Mouse (Mus musculus): Measurements from ENCODE around the gene Wdr6. TPM values are rescaled to one million over a fixed set of nuclear protein-coding genes. Genes with fewer than 3 reads are reported as not detected.
"Not testable (repeated sequence)": the region's sequence is repeated elsewhere in the genome, so short reads cannot be mapped to it uniquely, and the experiment has no call there.

The Wdr6 gene
- 60.7 and 64.4 TPM in 2 replicates for polyA plus RNA-seq (2015; fragmentation: Nextera tagmentation; extraction: Ambion mirVana)

DNA sequence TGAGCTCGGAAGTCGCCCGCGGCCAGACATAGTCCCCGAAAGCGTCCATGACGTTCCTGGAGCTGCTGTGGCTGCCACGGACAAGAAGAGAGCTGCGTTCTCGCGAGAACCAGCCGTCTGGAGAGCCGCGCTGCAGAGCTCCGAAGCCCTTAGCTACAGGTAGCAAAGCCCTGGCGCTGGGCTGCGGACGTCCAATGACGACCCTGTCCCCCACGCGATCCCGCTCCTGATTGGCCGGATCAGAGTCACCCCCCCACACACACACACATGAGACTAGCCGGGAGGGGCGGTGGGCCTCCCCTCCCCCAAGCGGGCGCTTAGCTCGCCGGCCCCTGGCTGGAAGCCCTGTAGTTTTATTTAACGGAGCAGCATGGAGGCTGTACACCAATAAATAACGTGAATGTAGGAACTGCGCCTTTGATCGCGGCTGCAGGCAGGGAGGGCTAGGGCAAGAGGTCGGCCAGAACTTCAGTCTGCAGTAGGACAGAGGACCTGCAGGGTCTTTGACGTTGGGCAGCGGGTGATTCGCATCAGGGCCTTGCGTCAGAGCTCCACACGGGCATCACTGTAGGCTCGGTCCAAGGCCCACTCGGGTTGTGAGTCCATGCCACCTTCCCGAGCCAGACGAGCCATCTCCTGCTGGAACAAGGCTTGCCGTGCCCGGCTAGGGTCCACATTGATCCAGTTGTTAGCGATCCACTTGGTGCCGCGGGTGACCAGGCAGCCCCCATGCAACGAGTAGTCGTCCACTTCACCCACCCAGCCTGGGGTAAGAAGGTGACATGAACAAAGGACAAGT lies at the start of gene Wdr6:
Gene Wdr6 (minus strand): TSS at position 195 of the 799 bp plus-strand sequence.
- WGBS: 5% methylated on average over 51 of the region's 51 CpGs
- Histone ChIP-seq H3K9me3 (ENCODE audit: control insufficient read depth, low read length) (no peaks in the 10 kb centered on the region), H3K4me2 (ENCODE audit: low read depth, low read length) (peak within 1 kb of the TSS; percentile 79), H3K36me3 (ENCODE audit: control insufficient read depth, insufficient read depth, low read length) (peaks cover 7% of the 10 kb centered on the region), H3K9ac (ENCODE audit: low read depth, low read length) (peak within 1 kb of the TSS; percentile 88), H3K27me3 (replicated peaks; ENCODE audit: control insufficient read depth, insufficient read depth, low read length) (no peaks in the 10 kb centered on the region), H3K4me1 (ENCODE audit: control insufficient read depth, insufficient read depth, low read length) (peaks cover 30% of the 10 kb centered on the region), H3K27ac (ENCODE audit: low read length) (peak within 1 kb of the TSS; percentile 93), H3K4me3 (ENCODE audit: low read length) (peak within 1 kb of the TSS; percentile 80)
- peak; percentile 97 for ATAC-seq

GRCm38 (mm10) chr9:108628141-108628540 lies 49.6 kb upstream of the Wdr6 start:
- no peaks in the 10 kb centered on the region for H3K9me3 ChIP-seq (ENCODE audit: control insufficient read depth, low read length)
- H3K4me2 ChIP-seq (ENCODE audit: low read depth, low read length): no peak overlapping the region
- no peak overlapping the region for H3K9ac ChIP-seq (ENCODE audit: low read depth, low read length)
- 76% methylated on average over 4 of the region's 4 CpGs for WGBS
- no peak for ATAC-seq
- no peaks in the 10 kb centered on the region for H3K27me3 ChIP-seq (replicated peaks; ENCODE audit: control insufficient read depth, insufficient read depth, low read length)
- no peak overlapping the region for H3K4me3 ChIP-seq (ENCODE audit: low read length)
- no peaks in the 10 kb centered on the region for H3K36me3 ChIP-seq (ENCODE audit: control insufficient read depth, insufficient read depth, low read length)
- H3K4me1 ChIP-seq (ENCODE audit: control insufficient read depth, insufficient read depth, low read length): no peaks in the 10 kb centered on the region
- no peak overlapping the region for H3K27ac ChIP-seq (ENCODE audit: low read length)

DNA sequence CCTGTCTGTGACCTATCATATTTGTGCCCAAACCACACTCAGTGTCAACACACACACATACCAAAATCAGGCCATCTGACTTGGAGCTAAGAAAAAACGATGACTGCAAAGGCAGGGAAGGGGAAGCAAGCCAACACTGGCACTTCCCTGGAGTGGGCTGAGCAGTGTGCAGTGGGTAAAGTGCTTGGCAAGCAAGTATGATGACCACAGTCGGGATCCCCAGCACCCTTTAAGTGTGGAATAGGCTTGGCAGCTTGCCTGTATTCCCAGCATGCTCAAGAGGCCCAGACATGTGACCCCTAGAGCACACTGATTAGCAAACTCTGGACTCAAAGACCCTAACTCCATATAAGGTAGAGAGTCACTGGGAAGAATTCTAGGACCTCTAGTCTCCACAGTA lies 48.0 kb upstream of the Wdr6 start:
- Histone ChIP-seq H3K27me3 (replicated peaks; ENCODE audit: control insufficient read depth, insufficient read depth, low read length) (no peaks in the 10 kb centered on the region), H3K27ac (ENCODE audit: low read length) (no peak overlapping the region), H3K9me3 (ENCODE audit: control insufficient read depth, low read length) (no peaks in the 10 kb centered on the region), H3K4me1 (ENCODE audit: control insufficient read depth, insufficient read depth, low read length) (no peaks in the 10 kb centered on the region), H3K4me3 (ENCODE audit: low read length) (no peak overlapping the region), H3K36me3 (ENCODE audit: control insufficient read depth, insufficient read depth, low read length) (no peaks in the 10 kb centered on the region), H3K9ac (ENCODE audit: low read depth, low read length) (no peak overlapping the region), H3K4me2 (ENCODE audit: low read depth, low read length) (no peak overlapping the region)
- ATAC-seq: no peak
- WGBS: 61% methylated on average over 2 of the region's 2 CpGs

- no peaks in the 10 kb centered on the region for H3K4me1 ChIP-seq (ENCODE audit: control insufficient read depth, insufficient read depth, low read length)
- no peaks in the 10 kb centered on the region for H3K9me3 ChIP-seq (ENCODE audit: control insufficient read depth, low read length)
- 88% methylated on average over 1 of the region's 1 CpGs for WGBS
- H3K4me3 ChIP-seq (ENCODE audit: low read length): no peak overlapping the region
- no peak for ATAC-seq
- no peak overlapping the region for H3K27ac ChIP-seq (ENCODE audit: low read length)
- H3K36me3 ChIP-seq (ENCODE audit: control insufficient read depth, insufficient read depth, low read length): peaks cover 9% of the 10 kb centered on the region; the same call in 1 of the 2 replicates
- H3K27me3 ChIP-seq (replicated peaks; ENCODE audit: control insufficient read depth, insufficient read depth, low read length): no peaks in the 10 kb centered on the region
- H3K9ac ChIP-seq (ENCODE audit: low read depth, low read length): no peak overlapping the region
- H3K4me2 ChIP-seq (ENCODE audit: low read depth, low read length): no peak overlapping the region
Measured at GRCm38 (mm10) chr9:108617301-108617700, 38.8 kb upstream of the Wdr6 start.

- ATAC-seq: no peak
- Histone ChIP-seq H3K9ac (ENCODE audit: low read depth, low read length) (no peak overlapping the region), H3K4me3 (ENCODE audit: low read length) (no peak overlapping the region), H3K27me3 (replicated peaks; ENCODE audit: control insufficient read depth, insufficient read depth, low read length) (no peaks in the 10 kb centered on the region), H3K36me3 (ENCODE audit: control insufficient read depth, insufficient read depth, low read length) (peaks cover 22% of the 10 kb centered on the region), H3K4me2 (ENCODE audit: low read depth, low read length) (no peak overlapping the region), H3K9me3 (ENCODE audit: control insufficient read depth, low read length) (no peaks in the 10 kb centered on the region), H3K4me1 (ENCODE audit: control insufficient read depth, insufficient read depth, low read length) (no peaks in the 10 kb centered on the region), H3K27ac (ENCODE audit: low read length) (no peak overlapping the region)
- WGBS: 97% methylated on average over 10 of the region's 10 CpGs
Measured at GRCm38 (mm10) chr9:108611488-108611887, 32.9 kb upstream of the Wdr6 start.

DNA sequence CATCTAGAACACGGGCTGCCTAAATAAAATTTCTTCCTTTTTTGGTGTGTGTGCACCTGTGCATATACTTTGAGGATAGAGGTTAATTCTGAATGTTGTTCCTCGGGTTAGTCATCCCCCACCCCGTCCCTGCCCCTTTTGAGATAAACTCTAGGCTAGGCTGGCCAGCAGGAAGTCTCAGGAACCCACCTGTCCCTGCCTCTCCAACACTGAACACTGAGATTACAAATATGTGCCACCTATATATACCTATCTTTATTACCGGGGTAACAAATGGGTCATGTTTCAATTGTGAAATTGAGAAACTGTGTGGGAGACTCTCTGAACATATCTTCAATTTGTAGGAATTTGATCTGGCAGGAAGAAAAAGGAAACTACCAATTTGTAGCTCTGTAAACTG lies 30.4 kb upstream of the Wdr6 start:
- Histone ChIP-seq H3K4me3 (ENCODE audit: low read length) (no peak overlapping the region), H3K27me3 (replicated peaks; ENCODE audit: control insufficient read depth, insufficient read depth, low read length) (no peaks in the 10 kb centered on the region), H3K9ac (ENCODE audit: low read depth, low read length) (no peak overlapping the region), H3K4me2 (ENCODE audit: low read depth, low read length) (no peak overlapping the region), H3K36me3 (ENCODE audit: control insufficient read depth, insufficient read depth, low read length) (peaks cover 24% of the 10 kb centered on the region), H3K4me1 (ENCODE audit: control insufficient read depth, insufficient read depth, low read length) (no peaks in the 10 kb centered on the region), H3K9me3 (ENCODE audit: control insufficient read depth, low read length) (no peaks in the 10 kb centered on the region), H3K27ac (ENCODE audit: low read length) (no peak overlapping the region)
- peak; percentile 80 for ATAC-seq
- 75% methylated on average over 4 of the region's 4 CpGs for WGBS

DNA sequence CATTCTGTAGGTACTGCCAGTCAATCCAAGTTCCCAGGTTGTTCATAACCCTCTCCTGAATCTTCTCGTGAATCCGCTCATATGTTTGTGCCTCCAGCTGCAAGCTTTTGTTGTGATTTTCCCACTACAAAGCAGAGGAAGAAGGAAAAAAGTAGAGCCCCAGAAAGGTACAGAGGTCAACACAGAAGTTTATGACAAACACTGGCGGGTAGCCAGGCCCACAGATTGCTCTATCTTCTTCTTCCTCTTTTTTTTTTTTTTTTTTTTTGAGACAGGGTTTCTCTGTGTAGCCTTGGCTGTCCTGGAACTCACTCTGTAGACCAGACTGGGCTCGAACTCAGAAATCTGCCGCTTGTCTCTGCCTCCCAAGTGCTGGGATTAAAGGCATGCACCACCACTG lies 29.4 kb upstream of the Wdr6 start:
- 79% methylated on average over 5 of the region's 5 CpGs for WGBS
- Histone ChIP-seq H3K27ac (ENCODE audit: low read length) (0 out of 2 replicates have a peak overlapping the region, but pooled peaks have one; percentile 7), H3K36me3 (ENCODE audit: control insufficient read depth, insufficient read depth, low read length) (peaks cover 25% of the 10 kb centered on the region)
- not testable (repeated sequence) for H3K4me1 ChIP-seq (ENCODE audit: control insufficient read depth, insufficient read depth, low read length); H3K9ac ChIP-seq (ENCODE audit: low read depth, low read length); H3K9me3 ChIP-seq (ENCODE audit: control insufficient read depth, low read length); H3K27me3 ChIP-seq (replicated peaks; ENCODE audit: control insufficient read depth, insufficient read depth, low read length); H3K4me3 ChIP-seq (ENCODE audit: low read length); H3K4me2 ChIP-seq (ENCODE audit: low read depth, low read length)
- ATAC-seq: peak; percentile 29

GRCm38 (mm10) chr9:108601986-108602385 lies 23.4 kb upstream of the Wdr6 start:
- no peaks in the 10 kb centered on the region for H3K9me3 ChIP-seq (ENCODE audit: control insufficient read depth, low read length)
- H3K36me3 ChIP-seq (ENCODE audit: control insufficient read depth, insufficient read depth, low read length): peaks cover 8% of the 10 kb centered on the region
- no peak overlapping the region for H3K27ac ChIP-seq (ENCODE audit: low read length)
- no peaks in the 10 kb centered on the region; the same call in 1 of the 2 replicates for H3K27me3 ChIP-seq (replicated peaks; ENCODE audit: control insufficient read depth, insufficient read depth, low read length)
- ATAC-seq: no peak
- peaks cover 4% of the 10 kb centered on the region for H3K4me1 ChIP-seq (ENCODE audit: control insufficient read depth, insufficient read depth, low read length)
- no peak overlapping the region for H3K4me3 ChIP-seq (ENCODE audit: low read length)
- 62% methylated on average over 4 of the region's 4 CpGs for WGBS
- no peak overlapping the region for H3K4me2 ChIP-seq (ENCODE audit: low read depth, low read length)
- H3K9ac ChIP-seq (ENCODE audit: low read depth, low read length): no peak overlapping the region

DNA sequence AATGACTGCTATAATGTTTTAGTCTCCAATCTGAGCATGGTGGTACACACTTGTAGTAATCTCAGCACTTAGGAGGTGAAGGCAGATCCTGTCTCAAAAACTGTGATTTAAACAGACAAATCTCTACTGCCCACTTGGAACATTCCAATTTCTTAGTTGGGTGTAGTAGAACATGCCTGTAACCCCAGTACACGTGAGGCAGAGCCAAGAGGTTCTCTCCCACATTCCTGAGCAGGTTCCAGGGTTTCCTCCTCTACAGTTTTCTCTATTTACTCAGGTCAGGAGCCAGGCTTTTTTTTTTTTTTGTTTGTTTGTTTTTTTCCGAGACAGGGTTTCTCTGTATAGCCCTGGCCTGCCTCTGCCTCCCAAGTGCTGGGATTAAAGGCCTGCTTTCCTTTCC lies 21.5 kb upstream of the Wdr6 start:
- 41% methylated on average over 2 of the region's 2 CpGs for WGBS
- Histone ChIP-seq H3K27ac (ENCODE audit: low read length) (no peak overlapping the region), H3K4me3 (ENCODE audit: low read length) (no peak overlapping the region), H3K9me3 (ENCODE audit: control insufficient read depth, low read length) (no peaks in the 10 kb centered on the region), H3K4me2 (ENCODE audit: low read depth, low read length) (no peak overlapping the region), H3K9ac (ENCODE audit: low read depth, low read length) (no peak overlapping the region), H3K27me3 (replicated peaks; ENCODE audit: control insufficient read depth, insufficient read depth, low read length) (no peaks in the 10 kb centered on the region; the same call in 1 of the 2 replicates), H3K4me1 (ENCODE audit: control insufficient read depth, insufficient read depth, low read length) (peaks cover 9% of the 10 kb centered on the region), H3K36me3 (ENCODE audit: control insufficient read depth, insufficient read depth, low read length) (peaks cover 4% of the 10 kb centered on the region; the same call in 1 of the 2 replicates)
- no peak for ATAC-seq

Data from intestine, embryonic 16.5 days (tissue).